Mouse (Mus musculus): ENCODE measurements around the gene Tenm4.

GRCm38 (mm10) chr7:96596402-96597195 is 425.6 kb downstream of the Tenm4 start:
- no peak for TF ChIP-seq CTCF (IDR thresholded peaks at IDR 0.05; ENCODE audit: extremely low read depth, insufficient read length, insufficient replicate concordance, low read depth, low read length)
- no peak for TF ChIP-seq POLR2A (IDR thresholded peaks at IDR 0.05; ENCODE audit: low read depth, low read length)
